Mouse (Mus musculus) gastrocnemius, postnatal 36 days (tissue): ENCODE measurements at regions not wholly inside any gene's neighbourhood (a gene's known extent, or its start where the extent isn't known, plus 50 kb on each side); places are given as distances from the start of the nearest gene placed in this dataset.

Source experiments
- DNase-seq, 2 experiments: peaks; one replicate each; pipeline ENCODE4 v3.0.0; 2022
- intact Hi-C: fragments of 180-260 bp; cut with DNase I; formaldehyde crosslinking; loops from one replicate; pipeline ENCODE4 v1.15.1; 2025

DNA sequence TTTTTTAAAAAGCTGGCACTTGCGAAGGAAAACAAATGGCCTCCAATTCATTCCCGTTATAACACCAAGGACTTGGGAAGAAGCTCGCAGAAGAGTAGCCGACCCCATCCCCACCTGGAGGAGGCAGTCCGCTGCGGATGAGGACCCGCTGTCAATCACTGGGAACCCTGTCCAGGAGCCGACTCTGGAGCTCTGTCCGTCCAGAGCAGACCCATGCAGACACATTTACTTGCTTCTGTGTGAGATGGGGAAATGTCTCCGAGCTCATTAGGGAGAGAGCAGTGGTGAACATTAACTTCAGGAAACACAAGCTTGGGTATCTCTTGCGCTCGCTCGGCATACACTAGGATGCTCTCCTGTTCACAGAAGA lies 50.5 kb upstream of the Tmem132d start:
- no peak for DNase-seq
- intact Hi-C loops: no loop called here

DNA sequence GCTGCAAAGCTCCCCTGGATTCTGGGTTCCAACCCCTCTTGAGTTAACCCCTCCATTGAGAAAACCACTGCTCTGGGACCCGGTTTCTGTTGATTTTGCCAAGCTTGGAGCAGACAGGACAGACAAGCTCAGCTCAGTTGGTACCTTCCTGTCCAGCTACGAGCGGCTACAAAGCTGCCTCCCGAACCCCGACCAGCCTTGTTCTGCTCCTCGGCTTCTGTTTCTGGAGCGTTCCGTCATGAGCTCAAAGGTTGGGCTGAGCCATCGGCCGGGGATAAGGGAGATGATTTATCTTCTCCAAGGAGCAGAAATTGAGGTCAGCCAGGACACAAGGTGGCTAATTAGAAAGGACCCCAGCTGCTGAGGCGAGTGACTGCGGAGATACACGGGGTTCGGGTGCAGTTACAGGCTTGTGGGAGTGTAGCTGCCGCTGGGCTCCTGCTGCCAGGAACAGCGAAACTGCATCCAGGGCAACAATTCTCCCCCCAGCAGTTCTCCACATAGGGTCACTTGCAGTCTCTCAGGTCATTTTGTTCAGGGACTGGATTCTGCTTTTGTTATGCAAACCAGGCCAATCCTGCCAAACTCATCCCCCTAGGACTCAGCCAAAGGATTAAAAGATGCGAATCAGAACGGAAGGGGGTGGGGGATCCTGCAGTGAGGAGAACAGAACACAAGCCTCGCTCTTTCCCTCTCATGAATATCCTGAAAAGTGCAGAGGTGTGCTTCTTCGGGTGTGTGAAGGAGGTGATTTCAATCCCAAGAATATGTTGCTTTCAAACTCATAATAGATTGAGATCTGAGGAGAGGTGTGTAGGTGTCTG lies 50.0 kb upstream of the Tmem132d start:
- intact Hi-C loops: no loop called here
- no peak for DNase-seq
